ENCODE assay signal across 12 mouse cellular contexts in the genomic region with DNA sequence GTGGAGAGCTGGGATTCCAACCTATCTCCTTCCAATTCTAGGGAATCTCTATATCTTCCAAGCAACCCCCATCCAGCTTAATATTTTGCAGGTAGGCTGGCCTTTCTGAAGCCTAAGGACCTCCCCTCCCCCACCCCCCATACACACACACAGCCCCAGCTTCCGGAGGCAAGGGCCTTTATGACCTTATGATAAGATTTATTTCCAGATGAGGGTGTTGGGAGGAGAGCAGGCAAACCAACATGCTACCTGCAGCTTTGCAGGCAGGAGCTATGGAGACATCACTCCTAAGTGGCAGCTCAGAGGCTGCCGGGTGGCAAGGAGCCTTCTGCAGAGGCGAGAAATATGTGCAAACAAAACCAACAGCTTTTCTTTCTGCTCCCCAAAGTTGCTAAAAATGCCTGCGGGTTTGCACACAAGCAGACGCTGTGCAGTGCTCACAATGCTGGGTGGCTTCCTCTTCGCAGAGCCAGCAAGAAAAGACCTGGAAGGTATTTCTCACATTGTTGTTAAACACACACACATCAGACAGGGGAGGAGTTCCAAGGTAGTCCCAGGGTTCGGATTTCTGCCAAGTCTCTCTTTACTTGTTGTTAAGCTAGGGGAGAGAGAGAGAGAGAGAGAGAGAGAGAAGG.
A peak's percentile ranks its signal among the peaks of the same experiment; 100 is the strongest.
DNase-seq lines count a peak whose midpoint lies in the region; ATAC-seq and TF ChIP-seq lines count a peak whose summit lies in the region.
"Had no signal": no experiment of that assay in that cellular context is flagged by ENCODE, and none has a peak within 500 bp of the region (broad histone marks: within the 10 kb centered on the region; RNA-seq: fewer than 3 reads in every experiment).

No protein-coding gene starts in this region.

- H3K9me3 ChIP-seq in kidney, embryonic 14.5 days (ENCODE audit: control insufficient read depth, low read length) = no peaks in the 10 kb centered on the region
- H3K9me3 ChIP-seq in stomach, postnatal 0 days (ENCODE audit: control insufficient read depth, low read length) = no peaks in the 10 kb centered on the region
- H3K9me3 ChIP-seq in heart, embryonic 11.5 days (replicated peaks; ENCODE audit: control insufficient read depth, low read length) = no peaks in the 10 kb centered on the region
- H3K9me3 ChIP-seq: forebrain, embryonic 12.5 days; limb, embryonic 15.5 days had no signal

- peak; percentile 32; the same call in 1 of the 2 replicates for ATAC-seq in kidney, embryonic 14.5 days (ENCODE audit: low FRiP score, low TSS enrichment)
- ATAC-seq in stomach, postnatal 0 days (ENCODE audit: low FRiP score, low TSS enrichment) = no peak
- ATAC-seq in heart, embryonic 11.5 days (replicated peaks; ENCODE audit: insufficient number of reproducible peaks, low FRiP score, low TSS enrichment) = no peak
- no peak for ATAC-seq in activated CD4-positive, CD25-positive, alpha-beta regulatory T cell, adult 4 months

- no peak for TF ChIP-seq EP300 in stomach, postnatal 0 days (optimal IDR thresholded peaks at IDR 0.05)

- WGBS in kidney, embryonic 14.5 days = 28% methylated on average over 7 of the region's 7 CpGs
- WGBS in stomach, postnatal 0 days = 25% methylated on average over 7 of the region's 7 CpGs
- 51% methylated on average over 7 of the region's 7 CpGs for WGBS in heart, embryonic 11.5 days (ENCODE audit: insufficient replicate concordance)

- no peak overlapping the region for H3K27ac ChIP-seq in kidney, embryonic 14.5 days (ENCODE audit: low read depth, low read length)
- no peak overlapping the region for H3K27ac ChIP-seq in stomach, postnatal 0 days (replicated peaks)
- no peak overlapping the region for H3K27ac ChIP-seq in heart, embryonic 11.5 days (ENCODE audit: low read depth, low read length)
- H3K27ac ChIP-seq: forebrain, embryonic 12.5 days; kidney, postnatal 0 days; limb, embryonic 15.5 days had no signal

- intact Hi-C loops in left cerebral cortex, postnatal 25 days (cut with DNase I) = no loop called here

- no peak overlapping the region for H3K4me2 ChIP-seq in kidney, embryonic 14.5 days (replicated peaks; ENCODE audit: low read depth, low read length)
- no peak overlapping the region for H3K4me2 ChIP-seq in stomach, postnatal 0 days (replicated peaks; ENCODE audit: low read depth)
- H3K4me2 ChIP-seq in heart, embryonic 11.5 days = no peak overlapping the region
- H3K4me2 ChIP-seq: forebrain, embryonic 12.5 days; limb, embryonic 15.5 days had no signal

- no peak for DNase-seq in kidney, postnatal 10 days
- DNase-seq in right cerebral cortex, adult 18-20 months = peak; percentile 34
- DNase-seq in right cerebral cortex, postnatal 4 days = no peak
- peak; percentile 30 to 56 for DNase-seq in left cerebral cortex, postnatal 25 days (ENCODE audit: low spot score in 2 of 2)
- no peak for DNase-seq in stomach, postnatal 0 days (ENCODE audit: low spot score)
- DNase-seq: heart, postnatal 4 days had no signal

- no peak for TF ChIP-seq CTCF in stomach, postnatal 0 days (IDR thresholded peaks at IDR 0.05; ENCODE audit: low read depth)

- H3K4me1 ChIP-seq in kidney, embryonic 14.5 days (ENCODE audit: control insufficient read depth, insufficient read depth, low read length) = peaks cover 11% of the 10 kb centered on the region; the same call in 1 of the 2 replicates
- peaks cover 7% of the 10 kb centered on the region; the same call in 1 of the 2 replicates for H3K4me1 ChIP-seq in stomach, postnatal 0 days (replicated peaks; ENCODE audit: control insufficient read depth, insufficient read depth)
- peaks cover 29% of the 10 kb centered on the region for H3K4me1 ChIP-seq in heart, embryonic 11.5 days (ENCODE audit: control insufficient read depth, insufficient read depth, low read length)

- no peaks in the 10 kb centered on the region for H3K36me3 ChIP-seq in kidney, embryonic 14.5 days (ENCODE audit: control insufficient read depth, insufficient read depth, low read length)
- no peaks in the 10 kb centered on the region for H3K36me3 ChIP-seq in stomach, postnatal 0 days (ENCODE audit: control insufficient read depth, insufficient read depth, low read length)
- H3K36me3 ChIP-seq in heart, embryonic 11.5 days (ENCODE audit: control insufficient read depth, insufficient read depth, low read length) = no peaks in the 10 kb centered on the region
- H3K36me3 ChIP-seq: forebrain, embryonic 12.5 days; limb, embryonic 15.5 days had no signal

- no peaks in the 10 kb centered on the region for H3K27me3 ChIP-seq in kidney, embryonic 14.5 days (ENCODE audit: control insufficient read depth, insufficient read depth, low read length)
- no peaks in the 10 kb centered on the region for H3K27me3 ChIP-seq in stomach, postnatal 0 days (ENCODE audit: control insufficient read depth, insufficient read depth, low read length)
- H3K27me3 ChIP-seq in heart, embryonic 11.5 days (ENCODE audit: control insufficient read depth, insufficient read depth, low read length) = no peaks in the 10 kb centered on the region
- H3K27me3 ChIP-seq: forebrain, embryonic 12.5 days; limb, embryonic 15.5 days had no signal

- H3K9ac ChIP-seq in kidney, embryonic 14.5 days (ENCODE audit: low read depth, low read length) = no peak overlapping the region
- H3K9ac ChIP-seq in stomach, postnatal 0 days (ENCODE audit: low read length) = 0 out of 2 replicates have a peak overlapping the region, but pooled peaks have one; percentile 23
- no peak overlapping the region for H3K9ac ChIP-seq in heart, embryonic 11.5 days (ENCODE audit: low read depth, low read length)
- H3K9ac ChIP-seq: forebrain, embryonic 12.5 days; limb, embryonic 15.5 days had no signal

- H3K4me3 ChIP-seq in kidney, embryonic 14.5 days (ENCODE audit: low read length) = no peak overlapping the region
- no peak overlapping the region for H3K4me3 ChIP-seq in stomach, postnatal 0 days (ENCODE audit: low read depth, low read length)
- H3K4me3 ChIP-seq in heart, embryonic 11.5 days (ENCODE audit: low read depth, low read length) = no peak overlapping the region
- H3K4me3 ChIP-seq: forebrain, embryonic 12.5 days; limb, embryonic 15.5 days had no signal

Comparison
In these comparisons a context has a peak if more than half of its experiments do, and no peak if none do; other contexts are left out.
1. DNase-seq: peak in right cerebral cortex, adult 18-20 months (single experiment) and left cerebral cortex, postnatal 25 days (2 of 2); none in kidney, postnatal 10 days (single experiment), right cerebral cortex, postnatal 4 days (single experiment) and stomach, postnatal 0 days (single experiment).